Mouse (Mus musculus): ENCODE measurements at regions not wholly inside any gene's neighbourhood (a gene's known extent, or its start where the extent isn't known, plus 50 kb on each side); places are given as distances from the start of the nearest gene placed in this dataset.

DNA sequence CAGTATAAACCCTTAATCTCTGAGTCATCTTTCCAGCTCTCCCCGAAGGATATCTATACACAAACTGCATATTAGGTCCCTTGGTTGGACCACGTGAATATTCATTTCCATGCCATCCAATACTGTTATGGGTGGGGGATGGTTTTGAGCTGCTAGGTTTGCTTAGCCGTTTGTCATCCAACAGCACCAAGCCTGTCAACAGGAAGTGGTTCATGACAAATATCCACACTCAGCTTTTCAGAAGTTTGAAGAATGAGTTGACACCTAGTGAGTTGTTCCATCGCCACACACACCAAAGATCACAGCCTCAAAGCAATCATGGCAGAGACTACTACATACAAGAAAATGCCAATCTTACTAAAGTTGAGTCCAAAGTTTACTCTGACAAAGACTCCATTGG, 421.0 kb downstream of the Rnf144a start:
- ATAC-seq (ENCODE audit: insufficient number of reproducible peaks, insufficient read depth, low FRiP score, low read depth): no peak
- H3K27me3 ChIP-seq (ENCODE audit: control insufficient read depth, insufficient read depth, low read length): no peaks in the 10 kb centered on the region
- WGBS: 80% methylated on average over 4 of the region's 4 CpGs

DNA sequence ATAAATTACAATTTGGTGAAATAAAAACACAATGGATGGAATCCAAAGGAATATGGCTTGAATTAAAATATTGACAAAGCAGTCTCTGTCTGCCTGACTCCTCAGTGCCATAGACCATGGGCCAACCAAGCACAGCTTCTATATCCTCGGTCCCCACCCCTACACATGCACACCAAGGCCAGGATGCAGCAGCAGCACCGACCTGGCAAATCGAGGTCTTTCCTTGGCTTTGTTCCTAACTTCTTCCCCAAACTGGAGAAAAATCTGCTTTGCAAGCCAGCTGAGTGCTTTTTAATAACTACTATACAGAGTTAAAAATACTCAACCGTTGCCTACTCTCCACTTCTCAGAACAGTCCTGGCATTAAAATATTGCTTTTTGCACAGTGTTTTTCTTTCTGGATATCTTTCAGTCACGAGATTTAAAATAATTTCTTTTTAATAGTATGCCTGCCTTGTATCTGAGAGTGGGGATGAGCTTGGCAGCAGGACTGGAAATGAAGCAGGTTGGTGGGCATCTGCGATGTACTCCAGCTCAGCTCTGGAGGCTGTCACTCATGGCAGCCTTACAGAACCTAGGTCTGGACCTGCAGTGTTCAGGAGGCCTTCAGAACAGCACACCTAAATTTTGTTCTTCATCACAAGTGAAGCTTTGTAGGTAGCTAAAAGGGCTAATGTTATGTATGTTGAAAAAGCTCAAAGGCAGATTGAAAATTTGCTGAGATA, 423.1 kb downstream of the Rnf144a start:
- Histone ChIP-seq H3K27ac (ENCODE audit: low read length) (no peak overlapping the region), H3K27me3 (ENCODE audit: control insufficient read depth, insufficient read depth, low read length) (no peaks in the 10 kb centered on the region), H3K4me1 (ENCODE audit: control insufficient read depth, insufficient read depth, low read length) (no peaks in the 10 kb centered on the region), H3K36me3 (ENCODE audit: control insufficient read depth, insufficient read depth, low read length) (no peaks in the 10 kb centered on the region), H3K4me2 (replicated peaks; ENCODE audit: low read depth, low read length) (no peak overlapping the region), H3K4me3 (ENCODE audit: low read depth, low read length) (no peak overlapping the region), H3K9ac (replicated peaks; ENCODE audit: low read depth, low read length) (no peak overlapping the region), H3K9me3 (ENCODE audit: control insufficient read depth, low read depth, low read length) (no peaks in the 10 kb centered on the region)
- 75% methylated on average over 6 of the region's 6 CpGs for WGBS
- ATAC-seq (ENCODE audit: insufficient number of reproducible peaks, insufficient read depth, low FRiP score, low read depth): no peak

More for the DNA sequence above, 421.0 kb downstream of the Rnf144a start:
- H3K36me3 ChIP-seq (ENCODE audit: control insufficient read depth, insufficient read depth, low read length): no peaks in the 10 kb centered on the region
- H3K27ac ChIP-seq (ENCODE audit: low read length): no peak overlapping the region
- H3K9me3 ChIP-seq (ENCODE audit: control insufficient read depth, low read depth, low read length): no peaks in the 10 kb centered on the region
- no peak overlapping the region for H3K4me2 ChIP-seq (replicated peaks; ENCODE audit: low read depth, low read length)
- H3K4me3 ChIP-seq (ENCODE audit: low read depth, low read length): no peak overlapping the region
- H3K9ac ChIP-seq (replicated peaks; ENCODE audit: low read depth, low read length): no peak overlapping the region
- no peaks in the 10 kb centered on the region for H3K4me1 ChIP-seq (ENCODE audit: control insufficient read depth, insufficient read depth, low read length)

DNA sequence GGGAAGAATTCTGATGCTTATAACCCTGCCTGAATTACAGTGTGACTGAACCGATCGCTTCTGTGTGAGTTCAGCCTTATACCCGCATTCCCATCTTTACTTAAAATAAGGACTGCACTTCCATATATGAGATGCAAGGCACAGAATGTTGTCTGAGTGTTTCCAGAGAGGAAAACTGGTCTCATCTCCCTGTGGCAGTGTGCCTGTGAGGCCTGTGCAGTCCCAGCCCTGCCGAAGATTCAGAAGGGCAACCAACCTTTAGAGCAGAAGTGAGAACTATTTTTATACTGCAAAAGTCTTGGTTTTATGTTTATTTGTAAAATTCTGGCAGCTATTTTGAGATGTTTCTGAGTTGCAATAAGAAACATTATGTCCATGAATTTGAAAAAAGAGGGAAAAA, 432.5 kb downstream of the Rnf144a start:
- ATAC-seq (ENCODE audit: insufficient number of reproducible peaks, insufficient read depth, low FRiP score, low read depth): no peak
- 93% methylated on average over 4 of the region's 4 CpGs for WGBS
- Histone ChIP-seq H3K27me3 (ENCODE audit: control insufficient read depth, insufficient read depth, low read length) (no peaks in the 10 kb centered on the region), H3K9me3 (ENCODE audit: control insufficient read depth, low read depth, low read length) (no peaks in the 10 kb centered on the region), H3K27ac (ENCODE audit: low read length) (no peak overlapping the region), H3K36me3 (ENCODE audit: control insufficient read depth, insufficient read depth, low read length) (no peaks in the 10 kb centered on the region), H3K9ac (replicated peaks; ENCODE audit: low read depth, low read length) (no peak overlapping the region), H3K4me2 (replicated peaks; ENCODE audit: low read depth, low read length) (no peak overlapping the region), H3K4me3 (ENCODE audit: low read depth, low read length) (no peak overlapping the region), H3K4me1 (ENCODE audit: control insufficient read depth, insufficient read depth, low read length) (no peaks in the 10 kb centered on the region)

DNA sequence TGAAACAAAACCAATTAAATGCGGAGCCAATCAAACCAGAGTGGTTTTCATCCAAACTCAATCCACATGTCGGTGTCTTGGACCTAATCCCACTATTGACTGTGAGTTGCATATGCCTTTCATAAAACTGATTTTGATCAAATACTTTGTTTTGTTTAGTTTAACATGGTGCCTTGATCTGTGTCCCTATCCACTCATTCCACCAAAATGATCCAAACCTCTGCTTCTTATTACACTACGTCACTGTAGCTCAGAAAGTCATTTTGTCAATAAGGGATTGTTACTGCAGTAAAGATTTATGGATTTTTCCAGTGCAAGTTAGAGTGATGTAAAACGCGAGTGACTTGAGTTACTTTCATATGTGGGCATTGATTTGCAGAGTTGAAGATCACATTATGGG, 436.7 kb downstream of the Rnf144a start:
- Histone ChIP-seq H3K36me3 (ENCODE audit: control insufficient read depth, insufficient read depth, low read length) (no peaks in the 10 kb centered on the region), H3K4me2 (replicated peaks; ENCODE audit: low read depth, low read length) (no peak overlapping the region), H3K27ac (ENCODE audit: low read length) (no peak overlapping the region), H3K27me3 (ENCODE audit: control insufficient read depth, insufficient read depth, low read length) (no peaks in the 10 kb centered on the region), H3K9me3 (ENCODE audit: control insufficient read depth, low read depth, low read length) (no peaks in the 10 kb centered on the region), H3K4me3 (ENCODE audit: low read depth, low read length) (no peak overlapping the region), H3K4me1 (ENCODE audit: control insufficient read depth, insufficient read depth, low read length) (no peaks in the 10 kb centered on the region), H3K9ac (replicated peaks; ENCODE audit: low read depth, low read length) (no peak overlapping the region)
- 88% methylated on average over 5 of the region's 5 CpGs for WGBS
- ATAC-seq (ENCODE audit: insufficient number of reproducible peaks, insufficient read depth, low FRiP score, low read depth): no peak

DNA sequence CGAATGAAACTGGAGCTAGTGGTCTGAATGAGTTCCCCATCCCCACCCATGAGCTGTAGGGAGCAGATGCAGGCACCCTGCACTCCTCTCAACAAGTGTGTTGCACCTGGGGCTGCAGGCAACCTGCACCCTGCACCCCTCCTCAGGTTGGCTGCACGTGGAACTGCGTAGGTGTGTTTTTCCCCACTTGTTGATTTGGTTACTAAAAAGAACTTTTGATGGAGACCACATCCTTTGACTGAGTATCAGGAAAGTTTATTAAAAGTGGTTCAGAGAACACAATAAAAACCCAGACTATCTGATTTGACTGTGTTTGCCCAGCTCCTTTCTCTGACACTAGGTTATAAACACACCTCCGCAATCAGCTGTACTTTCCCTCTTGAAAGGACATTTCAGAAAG, 456.5 kb downstream of the Rnf144a start:
- H3K4me1 ChIP-seq (ENCODE audit: control insufficient read depth, insufficient read depth, low read length): no peaks in the 10 kb centered on the region
- WGBS: 72% methylated on average over 4 of the region's 4 CpGs
- no peak for ATAC-seq (ENCODE audit: insufficient number of reproducible peaks, insufficient read depth, low FRiP score, low read depth)

DNA sequence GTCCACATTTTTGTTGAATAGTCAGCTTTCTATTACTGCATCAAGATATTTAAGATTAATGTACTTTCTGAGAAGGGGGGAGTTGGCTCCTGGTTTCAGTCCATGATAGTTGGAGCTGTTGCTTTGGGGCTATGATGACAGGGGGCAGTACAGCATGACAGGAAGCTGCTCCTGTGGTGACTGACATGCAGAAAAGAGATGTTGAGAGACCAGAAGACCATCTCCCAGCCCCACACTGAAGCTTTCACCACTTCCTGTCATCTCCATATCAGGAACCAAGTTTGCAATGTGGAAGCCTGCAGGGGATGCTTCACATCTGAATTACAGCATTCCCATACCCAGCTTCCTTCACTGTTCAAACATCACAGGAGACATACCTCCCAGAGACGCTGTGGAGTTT, 457.5 kb downstream of the Rnf144a start:
- H3K36me3 ChIP-seq (ENCODE audit: control insufficient read depth, insufficient read depth, low read length): no peaks in the 10 kb centered on the region
- no peak overlapping the region for H3K27ac ChIP-seq (ENCODE audit: low read length)
- WGBS: 78% methylated on average over 1 of the region's 1 CpGs
- ATAC-seq (ENCODE audit: insufficient number of reproducible peaks, insufficient read depth, low FRiP score, low read depth): no peak
- no peak overlapping the region for H3K4me3 ChIP-seq (ENCODE audit: low read depth, low read length)
- no peaks in the 10 kb centered on the region for H3K9me3 ChIP-seq (ENCODE audit: control insufficient read depth, low read depth, low read length)
- H3K4me1 ChIP-seq (ENCODE audit: control insufficient read depth, insufficient read depth, low read length): no peaks in the 10 kb centered on the region
- H3K4me2 ChIP-seq (replicated peaks; ENCODE audit: low read depth, low read length): no peak overlapping the region
- no peak overlapping the region for H3K9ac ChIP-seq (replicated peaks; ENCODE audit: low read depth, low read length)
- H3K27me3 ChIP-seq (ENCODE audit: control insufficient read depth, insufficient read depth, low read length): no peaks in the 10 kb centered on the region

More for the DNA sequence above, 456.5 kb downstream of the Rnf144a start:
- no peaks in the 10 kb centered on the region for H3K9me3 ChIP-seq (ENCODE audit: control insufficient read depth, low read depth, low read length)
- no peak overlapping the region for H3K9ac ChIP-seq (replicated peaks; ENCODE audit: low read depth, low read length)
- H3K4me3 ChIP-seq (ENCODE audit: low read depth, low read length): no peak overlapping the region
- no peaks in the 10 kb centered on the region for H3K36me3 ChIP-seq (ENCODE audit: control insufficient read depth, insufficient read depth, low read length)
- H3K4me2 ChIP-seq (replicated peaks; ENCODE audit: low read depth, low read length): no peak overlapping the region
- H3K27ac ChIP-seq (ENCODE audit: low read length): no peak overlapping the region
- H3K27me3 ChIP-seq (ENCODE audit: control insufficient read depth, insufficient read depth, low read length): no peaks in the 10 kb centered on the region

DNA sequence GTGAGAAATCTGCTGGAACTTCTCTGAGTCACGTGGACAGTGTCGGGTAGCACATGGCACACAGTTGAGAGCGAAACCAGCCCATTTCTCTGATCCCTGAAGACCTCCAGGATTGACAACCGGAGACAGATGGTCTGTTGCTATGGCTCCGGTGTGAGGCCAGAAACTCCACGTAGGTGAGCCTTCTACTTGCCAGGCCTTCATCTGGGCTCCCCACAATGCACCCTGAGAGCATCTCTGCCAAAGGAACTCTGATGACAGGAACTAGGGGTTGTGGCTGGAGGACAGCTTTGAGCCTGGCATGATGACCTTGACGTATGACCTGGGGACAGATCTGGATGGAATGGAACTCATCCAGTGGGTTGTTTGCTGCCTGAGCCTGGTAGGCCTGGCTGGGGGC, 467.9 kb downstream of the Rnf144a start:
- Histone ChIP-seq H3K4me2 (replicated peaks; ENCODE audit: low read depth, low read length) (no peak overlapping the region), H3K4me3 (ENCODE audit: low read depth, low read length) (no peak overlapping the region), H3K27me3 (ENCODE audit: control insufficient read depth, insufficient read depth, low read length) (no peaks in the 10 kb centered on the region), H3K4me1 (ENCODE audit: control insufficient read depth, insufficient read depth, low read length) (no peaks in the 10 kb centered on the region), H3K9me3 (ENCODE audit: control insufficient read depth, low read depth, low read length) (no peaks in the 10 kb centered on the region), H3K27ac (ENCODE audit: low read length) (no peak overlapping the region), H3K9ac (replicated peaks; ENCODE audit: low read depth, low read length) (no peak overlapping the region), H3K36me3 (ENCODE audit: control insufficient read depth, insufficient read depth, low read length) (no peaks in the 10 kb centered on the region)
- ATAC-seq (ENCODE audit: insufficient number of reproducible peaks, insufficient read depth, low FRiP score, low read depth): no peak
- WGBS: 81% methylated on average over 7 of the region's 7 CpGs

DNA sequence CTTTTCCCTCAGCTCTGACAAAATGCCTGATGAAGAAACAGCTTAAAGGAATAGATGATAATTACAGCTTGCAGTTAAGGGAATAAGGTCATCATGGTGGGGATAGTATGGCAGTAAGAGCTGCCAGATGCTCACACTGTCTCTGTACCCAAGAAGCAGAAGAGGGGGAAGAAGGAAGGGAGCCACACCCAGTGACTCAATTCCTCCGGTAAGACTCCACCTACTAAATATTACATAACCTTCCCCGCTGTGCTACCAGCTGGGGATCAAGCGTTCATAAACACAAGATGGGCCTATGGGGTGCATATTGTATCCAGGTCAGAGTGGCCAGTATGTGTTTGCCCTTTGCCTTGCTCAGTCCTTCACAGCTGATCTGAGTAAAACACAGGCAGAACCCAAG, 468.9 kb downstream of the Rnf144a start:
- no peak for ATAC-seq (ENCODE audit: insufficient number of reproducible peaks, insufficient read depth, low FRiP score, low read depth)
- no peaks in the 10 kb centered on the region for H3K27me3 ChIP-seq (ENCODE audit: control insufficient read depth, insufficient read depth, low read length)
- no peak overlapping the region for H3K4me2 ChIP-seq (replicated peaks; ENCODE audit: low read depth, low read length)
- 75% methylated on average over 3 of the region's 3 CpGs for WGBS
- no peak overlapping the region for H3K4me3 ChIP-seq (ENCODE audit: low read depth, low read length)
- H3K9me3 ChIP-seq (ENCODE audit: control insufficient read depth, low read depth, low read length): no peaks in the 10 kb centered on the region
- no peak overlapping the region for H3K9ac ChIP-seq (replicated peaks; ENCODE audit: low read depth, low read length)
- H3K36me3 ChIP-seq (ENCODE audit: control insufficient read depth, insufficient read depth, low read length): no peaks in the 10 kb centered on the region
- H3K4me1 ChIP-seq (ENCODE audit: control insufficient read depth, insufficient read depth, low read length): no peaks in the 10 kb centered on the region
- no peak overlapping the region for H3K27ac ChIP-seq (ENCODE audit: low read length)

DNA sequence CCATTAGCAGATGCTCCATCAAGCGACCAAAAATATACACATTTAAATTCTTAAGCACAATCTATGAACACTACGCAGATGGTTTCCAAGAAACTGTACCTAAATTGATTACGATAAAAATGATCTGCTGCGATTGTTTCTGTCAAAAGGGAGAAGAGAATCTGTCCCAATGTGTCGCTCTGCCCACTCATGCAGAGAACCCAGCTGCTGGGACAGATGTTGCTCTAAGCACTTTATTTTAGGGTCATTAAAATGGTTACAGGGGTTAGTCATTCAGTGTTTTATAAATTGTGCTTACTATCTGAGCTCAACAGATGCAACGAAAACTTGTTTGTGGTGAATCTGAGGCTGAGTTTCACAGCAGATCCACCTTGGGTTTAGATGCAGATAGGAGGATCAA, 476.2 kb downstream of the Rnf144a start:
- Histone ChIP-seq H3K36me3 (ENCODE audit: control insufficient read depth, insufficient read depth, low read length) (no peaks in the 10 kb centered on the region), H3K9me3 (ENCODE audit: control insufficient read depth, low read depth, low read length) (no peaks in the 10 kb centered on the region), H3K9ac (replicated peaks; ENCODE audit: low read depth, low read length) (no peak overlapping the region), H3K4me1 (ENCODE audit: control insufficient read depth, insufficient read depth, low read length) (no peaks in the 10 kb centered on the region), H3K4me3 (ENCODE audit: low read depth, low read length) (no peak overlapping the region), H3K27ac (ENCODE audit: low read length) (no peak overlapping the region), H3K27me3 (ENCODE audit: control insufficient read depth, insufficient read depth, low read length) (no peaks in the 10 kb centered on the region), H3K4me2 (replicated peaks; ENCODE audit: low read depth, low read length) (no peak overlapping the region)
- no peak for ATAC-seq (ENCODE audit: insufficient number of reproducible peaks, insufficient read depth, low FRiP score, low read depth)
- WGBS: 71% methylated on average over 6 of the region's 6 CpGs
